ENCODE assay signal across 8 mouse cellular contexts in the genomic region with DNA sequence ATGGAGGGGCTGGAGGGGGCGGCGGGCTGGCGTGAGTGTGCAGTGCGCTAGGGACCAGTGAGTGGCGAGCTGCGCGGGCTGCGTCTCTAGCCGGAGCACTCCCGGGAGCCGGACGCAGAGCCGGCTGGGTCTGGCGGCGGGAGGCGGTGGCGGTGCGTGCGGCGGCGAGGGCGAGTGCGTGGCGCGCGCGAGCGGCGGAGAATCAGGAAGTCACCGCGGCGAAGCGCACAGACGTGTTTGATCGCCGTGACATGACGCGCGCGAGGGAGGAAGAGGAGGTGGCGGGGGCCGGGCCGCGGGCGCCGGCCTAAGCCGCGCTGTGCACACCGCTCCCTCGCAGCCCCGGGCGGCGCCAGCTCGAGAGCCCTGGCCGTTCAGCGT. TPM values are rescaled to one million over a fixed set of nuclear protein-coding genes. Genes with fewer than 3 reads are reported as not detected.
A peak's percentile ranks its signal among the peaks of the same experiment; 100 is the strongest.
DNase-seq lines count a peak whose midpoint lies in the region; ATAC-seq and TF ChIP-seq lines count a peak whose summit lies in the region.

No protein-coding gene starts in this region.

- 1% methylated on average over 44 of the region's 56 CpGs for WGBS in hindbrain, embryonic 16.5 days
- under 1% methylated on average over 54 of the region's 56 CpGs for WGBS in liver, embryonic 13.5 days (ENCODE audit: insufficient replicate concordance)
- WGBS in stomach, embryonic 15.5 days: 1% methylated on average over 53 of the region's 56 CpGs

- peak overlapping the region; percentile 82 for H3K9ac ChIP-seq in hindbrain, embryonic 16.5 days (ENCODE audit: low read depth, low read length)
- peak overlapping the region; percentile 60 for H3K9ac ChIP-seq in liver, embryonic 13.5 days
- H3K9ac ChIP-seq in stomach, embryonic 15.5 days: peak overlapping the region; percentile 48

- H3K27me3 ChIP-seq in hindbrain, embryonic 16.5 days (replicated peaks; ENCODE audit: control insufficient read depth, insufficient read depth, low read length): 0 out of 2 replicates have a peak, but pooled peaks cover 4% of the 10 kb centered on the region
- H3K27me3 ChIP-seq in liver, embryonic 13.5 days: peaks cover 63% of the 10 kb centered on the region
- no peaks in the 10 kb centered on the region for H3K27me3 ChIP-seq in stomach, embryonic 15.5 days (replicated peaks)

- H3K9me3 ChIP-seq in hindbrain, embryonic 16.5 days (ENCODE audit: control insufficient read depth, low read length): no peaks in the 10 kb centered on the region
- no peaks in the 10 kb centered on the region for H3K9me3 ChIP-seq in liver, embryonic 13.5 days (replicated peaks)
- no peaks in the 10 kb centered on the region for H3K9me3 ChIP-seq in stomach, embryonic 15.5 days

- peak; percentile 21 for ATAC-seq in hindbrain, embryonic 16.5 days
- ATAC-seq in liver, embryonic 13.5 days (ENCODE audit: low read depth): no peak
- ATAC-seq in monocyte, adult 5-6 weeks (replicated peaks; ENCODE audit: insufficient number of reproducible peaks, low FRiP score, low TSS enrichment, poor library complexity, severe bottlenecking): peak; percentile 49; the same call in 1 of the 2 replicates
- peak; percentile 25; the same call in 1 of the 2 replicates for ATAC-seq in stomach, embryonic 15.5 days (ENCODE audit: insufficient read depth, low FRiP score, low read depth)

- H3K27ac ChIP-seq in hindbrain, embryonic 16.5 days (ENCODE audit: low read depth, low read length): peak overlapping the region; percentile 94
- H3K27ac ChIP-seq in liver, embryonic 13.5 days: no peak overlapping the region
- peak overlapping the region; percentile 97 for H3K27ac ChIP-seq in stomach, embryonic 15.5 days

- H3K4me3 ChIP-seq in hindbrain, embryonic 16.5 days (ENCODE audit: low read length): peak overlapping the region; percentile 75
- H3K4me3 ChIP-seq in liver, embryonic 13.5 days (replicated peaks): peak overlapping the region; percentile 69
- H3K4me3 ChIP-seq in stomach, embryonic 15.5 days (replicated peaks): peak overlapping the region; percentile 73

- no peak for TF ChIP-seq CTCF in brain, embryonic 14.5 days (IDR thresholded peaks at IDR 0.05; ENCODE audit: borderline replicate concordance, extremely low read depth, insufficient read depth, insufficient read length)

- H3K36me3 ChIP-seq in hindbrain, embryonic 16.5 days (ENCODE audit: control insufficient read depth, insufficient read depth, low read length): no peaks in the 10 kb centered on the region
- H3K36me3 ChIP-seq in liver, embryonic 13.5 days: no peaks in the 10 kb centered on the region
- no peaks in the 10 kb centered on the region for H3K36me3 ChIP-seq in stomach, embryonic 15.5 days

- TF ChIP-seq POLR2A in brain, embryonic 14.5 days (IDR thresholded peaks at IDR 0.05; ENCODE audit: borderline replicate concordance, extremely low read depth, insufficient read depth, insufficient read length, poor library complexity, severe bottlenecking): no peak

- H3K4me1 ChIP-seq in hindbrain, embryonic 16.5 days (ENCODE audit: control insufficient read depth, insufficient read depth, low read depth, low read length): peaks cover 10% of the 10 kb centered on the region
- peaks cover 45% of the 10 kb centered on the region for H3K4me1 ChIP-seq in liver, embryonic 13.5 days (replicated peaks)
- H3K4me1 ChIP-seq in stomach, embryonic 15.5 days: peaks cover 10% of the 10 kb centered on the region

- H3K4me2 ChIP-seq in hindbrain, embryonic 16.5 days (ENCODE audit: low read length): peak overlapping the region; percentile 98
- H3K4me2 ChIP-seq in liver, embryonic 13.5 days: peak overlapping the region; percentile 95
- peak overlapping the region; percentile 98 for H3K4me2 ChIP-seq in stomach, embryonic 15.5 days

- peak; percentile 83 for DNase-seq in cerebellum, adult 11-12 months
- DNase-seq in cerebellum, adult 11 months: no peak
- DNase-seq in brain, embryonic 14.5 days (ENCODE audit: low read depth): peak; percentile 71
- DNase-seq in gastrocnemius, adult 18-20 months (ENCODE audit: low spot score): peak; percentile 55
- peak; percentile 5 for DNase-seq in liver, embryonic 13.5 days

RNA-seq across cellular contexts. Expression of a gene that starts 2.3 kb away (rescaled TPM):
- polyA plus RNA-seq in brain, embryonic 14.5 days (2012; rRNA removed): 69.7 and 100 TPM in 2 replicates
- total RNA-seq in gastrocnemius, adult 18-20 months (2021): 10 to 100 TPM; 56.2 to 71.8 TPM
- polyA plus RNA-seq in hindbrain, embryonic 16.5 days (2015; fragmentation: Nextera tagmentation; extraction: Ambion mirVana): 95.2 and 114 TPM in 2 replicates
- polyA plus RNA-seq in liver, embryonic 13.5 days (2015; fragmentation: Nextera tagmentation; extraction: Ambion mirVana): 4.8 and 6.6 TPM in 2 replicates
- total RNA-seq in monocyte, adult 5-6 weeks (2017): 82.8 to 133 TPM (median 107 TPM) in 3 replicates
- polyA plus RNA-seq in stomach, embryonic 15.5 days (2015; fragmentation: Nextera tagmentation; extraction: Ambion mirVana): 46.3 and 52.0 TPM in 2 replicates
